Mouse (Mus musculus): ENCODE measurements around the gene Gm813. TPM values are rescaled to one million over a fixed set of nuclear protein-coding genes. Genes with fewer than 3 reads are reported as not detected.

The Gm813 gene
- polyA plus RNA-seq, 1 experiment from 2014 or later = not detected

GRCm38 (mm10) chr16:58656526-58656925, 39.7 kb upstream of the Gm813 start:
- Histone ChIP-seq H3K9ac (replicated peaks; ENCODE audit: low read depth) (no peak overlapping the region), H3K9me3 (ENCODE audit: low read length) (no peaks in the 10 kb centered on the region), H3K27me3 (replicated peaks; ENCODE audit: insufficient read depth, low read length) (no peaks in the 10 kb centered on the region), H3K36me3 (ENCODE audit: insufficient read depth, low read length) (no peaks in the 10 kb centered on the region), H3K4me3 (ENCODE audit: low read depth, low read length) (no peak overlapping the region), H3K4me2 (replicated peaks; ENCODE audit: low read depth, low read length) (no peak overlapping the region), H3K27ac (ENCODE audit: low read length) (no peak overlapping the region), H3K4me1 (ENCODE audit: insufficient read depth, low read depth, low read length) (no peaks in the 10 kb centered on the region)
- ATAC-seq = no peak
- WGBS = 80% methylated on average over 4 of the region's 4 CpGs
- no peak for TF ChIP-seq EP300 (IDR thresholded peaks at IDR 0.05)
- TF ChIP-seq CTCF (IDR thresholded peaks at IDR 0.05) = no peak
- DNase-seq (ENCODE audit: low spot score) = no peak

GRCm38 (mm10) chr16:58655751-58656150, 39.0 kb upstream of the Gm813 start:
- Histone ChIP-seq H3K9ac (replicated peaks; ENCODE audit: low read depth) (no peak overlapping the region), H3K27me3 (replicated peaks; ENCODE audit: insufficient read depth, low read length) (no peaks in the 10 kb centered on the region), H3K4me3 (ENCODE audit: low read depth, low read length) (no peak overlapping the region), H3K4me2 (replicated peaks; ENCODE audit: low read depth, low read length) (no peak overlapping the region), H3K27ac (ENCODE audit: low read length) (no peak overlapping the region), H3K36me3 (ENCODE audit: insufficient read depth, low read length) (no peaks in the 10 kb centered on the region), H3K9me3 (ENCODE audit: low read length) (no peaks in the 10 kb centered on the region), H3K4me1 (ENCODE audit: insufficient read depth, low read depth, low read length) (no peaks in the 10 kb centered on the region)
- ATAC-seq (no peak), DNase-seq (ENCODE audit: low spot score) (no peak)
- no peak for TF ChIP-seq CTCF (IDR thresholded peaks at IDR 0.05)
- TF ChIP-seq EP300 (IDR thresholded peaks at IDR 0.05) = no peak

GRCm38 (mm10) chr16:58649979-58650378, 33.2 kb upstream of the Gm813 start:
- Histone ChIP-seq H3K27me3 (replicated peaks; ENCODE audit: insufficient read depth, low read length) (no peaks in the 10 kb centered on the region), H3K4me1 (ENCODE audit: insufficient read depth, low read depth, low read length) (no peaks in the 10 kb centered on the region), H3K4me2 (replicated peaks; ENCODE audit: low read depth, low read length) (no peak overlapping the region), H3K27ac (ENCODE audit: low read length) (no peak overlapping the region), H3K9me3 (ENCODE audit: low read length) (no peaks in the 10 kb centered on the region), H3K4me3 (ENCODE audit: low read depth, low read length) (no peak overlapping the region), H3K9ac (replicated peaks; ENCODE audit: low read depth) (no peak overlapping the region), H3K36me3 (ENCODE audit: insufficient read depth, low read length) (no peaks in the 10 kb centered on the region)
- 94% methylated on average over 10 of the region's 10 CpGs for WGBS
- DNase-seq (ENCODE audit: low spot score) (no peak), ATAC-seq (no peak)
- no peak for TF ChIP-seq EP300 (IDR thresholded peaks at IDR 0.05)
- no peak for TF ChIP-seq CTCF (IDR thresholded peaks at IDR 0.05)

GRCm38 (mm10) chr16:58638689-58639175, 22.0 kb upstream of the Gm813 start, which contains the start of gene E330017A01Rik:
TSS of gene E330017A01Rik (minus strand) at chr16:58638739.
- Histone ChIP-seq H3K9ac (replicated peaks; ENCODE audit: low read depth) (no peak within 1 kb of the TSS), H3K9me3 (ENCODE audit: low read length) (no peaks in the 10 kb centered on the region), H3K27ac (ENCODE audit: low read length) (no peak within 1 kb of the TSS), H3K4me3 (ENCODE audit: low read depth, low read length) (no peak within 1 kb of the TSS), H3K4me2 (replicated peaks; ENCODE audit: low read depth, low read length) (no peak within 1 kb of the TSS), H3K4me1 (ENCODE audit: insufficient read depth, low read depth, low read length) (no peaks in the 10 kb centered on the region), H3K36me3 (ENCODE audit: insufficient read depth, low read length) (no peaks in the 10 kb centered on the region), H3K27me3 (replicated peaks; ENCODE audit: insufficient read depth, low read length) (no peaks in the 10 kb centered on the region)
- DNase-seq (ENCODE audit: low spot score) = no peak
- 55% methylated on average over 3 of the region's 3 CpGs for WGBS
- TF ChIP-seq EP300 (IDR thresholded peaks at IDR 0.05) (no peak), CTCF (IDR thresholded peaks at IDR 0.05) (no peak)
- ATAC-seq = no peak

- no peaks in the 10 kb centered on the region for H3K36me3 ChIP-seq (ENCODE audit: insufficient read depth, low read length)
- no peaks in the 10 kb centered on the region for H3K27me3 ChIP-seq (replicated peaks; ENCODE audit: insufficient read depth, low read length)
- TF ChIP-seq EP300 (IDR thresholded peaks at IDR 0.05) (no peak), CTCF (IDR thresholded peaks at IDR 0.05) (no peak)
- 77% methylated on average over 7 of the region's 7 CpGs for WGBS
- no peak overlapping the region for H3K4me3 ChIP-seq (ENCODE audit: low read depth, low read length)
- H3K9ac ChIP-seq (replicated peaks; ENCODE audit: low read depth) = no peak overlapping the region
- H3K9me3 ChIP-seq (ENCODE audit: low read length) = no peaks in the 10 kb centered on the region
- H3K27ac ChIP-seq (ENCODE audit: low read length) = no peak overlapping the region
- no peak overlapping the region for H3K4me2 ChIP-seq (replicated peaks; ENCODE audit: low read depth, low read length)
- H3K4me1 ChIP-seq (ENCODE audit: insufficient read depth, low read depth, low read length) = no peaks in the 10 kb centered on the region
- DNase-seq (ENCODE audit: low spot score) = no peak
- ATAC-seq = no peak
Observed at GRCm38 (mm10) chr16:58638016-58638415, 21.2 kb upstream of the Gm813 start.

DNA sequence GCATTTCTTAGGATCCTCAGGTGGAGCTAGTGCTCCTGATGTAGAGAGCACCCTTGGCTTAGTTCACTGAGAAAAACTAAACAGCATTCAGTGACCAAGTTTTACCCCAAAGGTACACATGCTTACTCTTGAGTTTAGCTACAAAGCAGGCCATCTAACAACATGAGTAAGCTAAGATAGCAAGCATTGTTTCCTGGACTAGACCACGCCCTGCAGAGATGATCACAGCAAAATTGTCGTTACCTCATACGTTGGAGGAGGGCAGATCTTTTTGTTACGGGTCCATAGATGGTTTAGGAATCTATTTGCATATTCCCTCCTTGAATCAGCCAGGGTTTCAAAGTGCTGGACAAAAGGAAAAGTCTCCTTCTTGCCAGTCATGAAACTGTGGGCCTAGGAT, 20.7 kb upstream of the Gm813 start:
- WGBS = 72% methylated on average over 4 of the region's 4 CpGs
- H3K36me3 ChIP-seq (ENCODE audit: insufficient read depth, low read length) = no peaks in the 10 kb centered on the region
- H3K9me3 ChIP-seq (ENCODE audit: low read length) = no peaks in the 10 kb centered on the region
- no peaks in the 10 kb centered on the region for H3K27me3 ChIP-seq (replicated peaks; ENCODE audit: insufficient read depth, low read length)
- TF ChIP-seq CTCF (IDR thresholded peaks at IDR 0.05) (no peak), EP300 (IDR thresholded peaks at IDR 0.05) (no peak)
- DNase-seq (ENCODE audit: low spot score) (no peak), ATAC-seq (no peak)
- no peak overlapping the region for H3K27ac ChIP-seq (ENCODE audit: low read length)
- no peak overlapping the region for H3K4me3 ChIP-seq (ENCODE audit: low read depth, low read length)
- H3K4me2 ChIP-seq (replicated peaks; ENCODE audit: low read depth, low read length) = no peak overlapping the region
- no peaks in the 10 kb centered on the region for H3K4me1 ChIP-seq (ENCODE audit: insufficient read depth, low read depth, low read length)
- H3K9ac ChIP-seq (replicated peaks; ENCODE audit: low read depth) = no peak overlapping the region

- Histone ChIP-seq H3K4me3 (ENCODE audit: low read depth, low read length) (no peak overlapping the region), H3K4me1 (ENCODE audit: insufficient read depth, low read depth, low read length) (no peaks in the 10 kb centered on the region), H3K27me3 (replicated peaks; ENCODE audit: insufficient read depth, low read length) (no peaks in the 10 kb centered on the region), H3K9me3 (ENCODE audit: low read length) (no peaks in the 10 kb centered on the region), H3K9ac (replicated peaks; ENCODE audit: low read depth) (no peak overlapping the region), H3K36me3 (ENCODE audit: insufficient read depth, low read length) (no peaks in the 10 kb centered on the region), H3K27ac (ENCODE audit: low read length) (no peak overlapping the region), H3K4me2 (replicated peaks; ENCODE audit: low read depth, low read length) (no peak overlapping the region)
- DNase-seq (ENCODE audit: low spot score) = no peak
- WGBS = 41% methylated on average over 2 of the region's 2 CpGs
- no peak for TF ChIP-seq CTCF (IDR thresholded peaks at IDR 0.05)
- no peak for ATAC-seq
Observed at GRCm38 (mm10) chr16:58635866-58636265, 19.1 kb upstream of the Gm813 start.
